Mouse (Mus musculus) thymus, postnatal 14 days (tissue): ENCODE measurements at regions not wholly inside any gene's neighbourhood (a gene's known extent, or its start where the extent isn't known, plus 50 kb on each side); places are given as distances from the start of the nearest gene placed in this dataset.
A peak's percentile ranks its signal among the peaks of the same experiment; 100 is the strongest.

Experiments
- DNase-seq: peaks from one replicate; pipeline ENCODE4 v3.0.0; 2021

GRCm38 (mm10) chr17:45886420-45887049 lies 145.6 kb downstream of the Vegfa start:
- DNase-seq: no peak

- no peak for DNase-seq
Measured at GRCm38 (mm10) chr17:45885461-45886336, 146.5 kb downstream of the Vegfa start.

- DNase-seq: no peak
Measured at GRCm38 (mm10) chr17:45884021-45884722, 148.0 kb downstream of the Vegfa start.

GRCm38 (mm10) chr17:45882682-45883081 lies 149.0 kb upstream of the 1600014C23Rik start:
- no peak for DNase-seq

GRCm38 (mm10) chr17:45881284-45881683 lies 147.6 kb upstream of the 1600014C23Rik start:
- DNase-seq: no peak

- DNase-seq: no peak
Measured at GRCm38 (mm10) chr17:45880761-45881160, 147.1 kb upstream of the 1600014C23Rik start.

GRCm38 (mm10) chr17:45879478-45880250 lies 146.0 kb upstream of the 1600014C23Rik start:
- DNase-seq: no peak

GRCm38 (mm10) chr17:45878394-45878793 lies 144.8 kb upstream of the 1600014C23Rik start:
- no peak for DNase-seq

GRCm38 (mm10) chr17:45875325-45875724 lies 141.7 kb upstream of the 1600014C23Rik start:
- peak; percentile 21 for DNase-seq

GRCm38 (mm10) chr17:45873996-45874395 lies 140.4 kb upstream of the 1600014C23Rik start:
- no peak for DNase-seq

GRCm38 (mm10) chr17:45873200-45873955 lies 139.7 kb upstream of the 1600014C23Rik start:
- no peak for DNase-seq

- no peak for DNase-seq
Measured at GRCm38 (mm10) chr17:45871666-45872653, 138.3 kb upstream of the 1600014C23Rik start.

GRCm38 (mm10) chr17:45871067-45871466 lies 137.4 kb upstream of the 1600014C23Rik start:
- DNase-seq: no peak

- no peak for DNase-seq
Measured at GRCm38 (mm10) chr17:45869014-45869968, 135.6 kb upstream of the 1600014C23Rik start.

GRCm38 (mm10) chr17:45868539-45868938 lies 134.9 kb upstream of the 1600014C23Rik start:
- DNase-seq: no peak

GRCm38 (mm10) chr17:45867727-45868126 lies 134.1 kb upstream of the 1600014C23Rik start:
- DNase-seq: no peak

- DNase-seq: no peak
Measured at GRCm38 (mm10) chr17:45866876-45867652, 133.4 kb upstream of the 1600014C23Rik start.

GRCm38 (mm10) chr17:45866346-45866745 lies 132.7 kb upstream of the 1600014C23Rik start:
- no peak for DNase-seq

GRCm38 (mm10) chr17:45865944-45866343 lies 132.3 kb upstream of the 1600014C23Rik start:
- DNase-seq: no peak
